Mouse (Mus musculus) CD4-positive naive resting alpha-beta T cell, adult 76 days (primary cell): ENCODE results near the gene AL731706.1. TPM values are rescaled to one million over a fixed set of nuclear protein-coding genes. Genes with fewer than 3 reads are reported as not detected.

Source experiments
- total RNA-seq: library from RNA; stranded (reverse); gene quantifications from one replicate; pipeline ENCODE4 v1.2.4, GENCODE M21; 2023

AL731706.1 gene
- 3.7 TPM for total RNA-seq

GRCm38 (mm10) chr2:136891068-136891950, at the start of gene AL731706.1, which contains the start of the genes Slx4ip and Mkks:
TSS of gene AL731706.1 (minus strand) at chr2:136891389.
TSS of gene Slx4ip (plus strand) at chr2:136891218.
TSS of gene Mkks (minus strand) at chr2:136891389.

GRCm38 (mm10) chr2:136885579-136885978, 5.6 kb downstream of the AL731706.1 start, which contains the start of gene AL731706.2:
TSS of gene AL731706.2 (minus strand) at chr2:136885679.

Other genes starting within 250 kb of the AL731706.1 start
- gene Snap25, start 177.9 kb downstream of the AL731706.1 start, total RNA-seq, result not detected
- gene AL731706.2, start 5.7 kb downstream of the AL731706.1 start, total RNA-seq, result not detected
- 10.2 TPM for gene Slx4ip, start 171 bp downstream of the AL731706.1 start, total RNA-seq
- 7.4 TPM for gene Mkks, start within 50 bp of the AL731706.1 start, total RNA-seq
- 0.23 TPM for gene Jag1, start 225.3 kb upstream of the AL731706.1 start, total RNA-seq